Comparison of ENCODE assay signal across 7 mouse cellular contexts in the genomic region with DNA sequence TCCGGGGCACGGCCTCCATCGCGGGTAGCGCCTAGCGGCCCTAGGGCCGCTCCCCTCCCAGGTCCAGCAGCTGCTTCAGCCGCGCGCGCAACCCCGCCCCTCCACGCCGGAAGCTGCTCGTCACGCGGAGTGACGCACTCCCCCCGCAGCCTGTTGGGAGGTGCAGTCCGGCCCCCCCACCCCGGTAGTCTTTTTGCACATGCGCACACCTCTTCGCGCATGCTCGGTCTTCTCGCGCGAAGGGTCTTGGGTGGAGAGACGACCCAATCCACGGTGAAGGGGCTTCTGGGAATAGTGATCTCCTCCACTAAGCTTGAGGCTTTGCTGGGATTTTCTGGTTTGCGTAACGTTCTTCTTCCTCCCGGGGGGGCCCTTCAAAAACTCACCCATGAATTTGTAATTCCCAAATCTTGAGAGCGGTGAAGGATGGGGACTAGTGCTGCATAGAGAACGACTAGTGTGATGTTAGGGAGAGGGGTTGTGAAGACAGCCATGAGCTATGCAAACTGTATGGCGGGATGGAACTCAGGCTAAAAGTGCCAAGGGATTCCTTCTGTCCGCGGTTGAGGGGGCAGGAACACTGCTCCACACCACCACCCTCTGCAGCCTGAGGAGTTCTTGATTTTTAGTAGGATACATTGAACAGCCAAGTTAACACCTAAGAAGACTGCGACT. TPM values are rescaled to one million over a fixed set of nuclear protein-coding genes. Genes with fewer than 3 reads are reported as not detected.
DNase-seq lines count a peak whose midpoint lies in the region; ATAC-seq lines count a peak whose summit lies in the region.

Ptpn23 (minus strand) TSS at position 115 of the 675 bp plus-strand sequence.

- peaks cover 4% of the 10 kb centered on the region for H3K4me1 ChIP-seq in intestine, embryonic 15.5 days (replicated peaks)
- peaks cover 34% of the 10 kb centered on the region for H3K4me1 ChIP-seq in midbrain, embryonic 10.5 days

- WGBS in intestine, embryonic 15.5 days = under 1% methylated on average over 39 of the region's 39 CpGs
- under 1% methylated on average over 39 of the region's 39 CpGs for WGBS in midbrain, embryonic 10.5 days

- H3K9ac ChIP-seq in intestine, embryonic 15.5 days = peak within 1 kb of the TSS; percentile 78

- H3K36me3 ChIP-seq in intestine, embryonic 15.5 days = no peaks in the 10 kb centered on the region
- peaks cover 22% of the 10 kb centered on the region for H3K36me3 ChIP-seq in midbrain, embryonic 10.5 days

- peak within 1 kb of the TSS; percentile 62 for H3K4me2 ChIP-seq in intestine, embryonic 15.5 days (replicated peaks)

- peak; percentile 97 for ATAC-seq in intestine, embryonic 15.5 days

- H3K9me3 ChIP-seq in intestine, embryonic 15.5 days = no peaks in the 10 kb centered on the region
- H3K9me3 ChIP-seq in midbrain, embryonic 10.5 days (replicated peaks) = no peaks in the 10 kb centered on the region

- H3K27me3 ChIP-seq in intestine, embryonic 15.5 days (replicated peaks) = no peaks in the 10 kb centered on the region
- H3K27me3 ChIP-seq in midbrain, embryonic 10.5 days (ENCODE audit: low read depth, poor library complexity, severe bottlenecking) = no peaks in the 10 kb centered on the region

- H3K27ac ChIP-seq in intestine, embryonic 15.5 days = peak within 1 kb of the TSS; percentile 80
- H3K27ac ChIP-seq in midbrain, embryonic 10.5 days (replicated peaks) = peak within 1 kb of the TSS; percentile 90

- intact Hi-C loops in gastrocnemius, postnatal 36 days (cut with DNase I) = no loop called here
- intact Hi-C loops in left cerebral cortex, postnatal 25 days (cut with DNase I) = loop anchor here (1.0 kb wide), 1 partner anchor 125 kb away; no protein-coding TSS in a partner anchor

- peak; percentile 98 for DNase-seq in adrenal gland, adult 2 months
- peak; percentile 96 for DNase-seq in embryo, embryonic 11.5 days (ENCODE audit: low read depth, low spot score)
- DNase-seq in gastrocnemius, postnatal 36 days = peak; percentile 85 to 94
- DNase-seq in left cerebral cortex, postnatal 25 days (ENCODE audit: low spot score in 2 of 2) = peak; percentile 93 to 97
- peak; percentile 98 for DNase-seq in midbrain, embryonic 10.5 days (ENCODE audit: low spot score)
- DNase-seq in right cerebral cortex, postnatal 4 days = peak; percentile 93

- peak within 1 kb of the TSS; percentile 78 for H3K4me3 ChIP-seq in intestine, embryonic 15.5 days (replicated peaks)
- H3K4me3 ChIP-seq in midbrain, embryonic 10.5 days = peak within 1 kb of the TSS; percentile 78

RNA-seq across cellular contexts. Expression of gene Ptpn23, which starts in this region (rescaled TPM):
- total RNA-seq in adrenal gland, adult 2 months (2021) = 10 to 100 TPM; 62.9 to 72.5 TPM
- polyA plus RNA-seq in adrenal gland, adult 2 months (2012; rRNA removed) = 64.5 and 88.5 TPM in 2 replicates
- total RNA-seq in gastrocnemius, postnatal 36 days (2021) = 1 to 10 TPM; 7.9 to 8.1 TPM
- 12.2 and 15.6 TPM in 2 replicates for polyA plus RNA-seq in intestine, embryonic 15.5 days (2015; fragmentation: Nextera tagmentation; extraction: Ambion mirVana)
- total RNA-seq in left cerebral cortex, postnatal 25 days (2021) = 10 to 100 TPM; 52.6 to 53.8 TPM
- 14.2 and 16.6 TPM in 2 replicates for polyA plus RNA-seq in midbrain, embryonic 10.5 days (2016; fragmentation: Nextera tagmentation; extraction: Ambion mirVana)

Comparison
In these comparisons a context has a peak if more than half of its experiments do, and no peak if none do; other contexts are left out.
1. Peak in every context shown above with its lines: DNase-seq, ATAC-seq, H3K4me3 ChIP-seq and H3K27ac ChIP-seq.
2. RNA of gene Ptpn23 (total RNA-seq): 62.9 to 72.5 TPM in adrenal gland, adult 2 months and 52.6 to 53.8 TPM in left cerebral cortex, postnatal 25 days; 7.9 to 8.1 TPM in gastrocnemius, postnatal 36 days; every median in the first group is over 4 times any median in the second.